Mouse (Mus musculus) liver, adult 2 months (tissue): Measurements from ENCODE around the gene Proser3.

Experiments
- CTCF ChIP-seq: fragments of 200-500 bp; IDR thresholded peaks from 2 replicates; pipeline ENCODE4 v1.5.1; 2011; ENCODE audit warnings: low read depth, low read length, control low read depth
- POLR2A ChIP-seq: fragments of 200-500 bp; IDR thresholded peaks from 2 replicates; pipeline ENCODE4 v1.6.1; 2011; ENCODE audit warnings: low read length, control low read depth; ENCODE audit not compliant: insufficient read depth; ENCODE audit errors: extremely low read depth

- no peak for TF ChIP-seq CTCF
- TF ChIP-seq POLR2A, result no peak
These were observed 1.5 kb downstream of the Proser3 start for GRCm38 (mm10) chr7:30550603-30551002.
